Mouse (Mus musculus) limb, embryonic 13.5 days (tissue): ENCODE measurements around the gene Cdc42ep5. TPM values are rescaled to one million over a fixed set of nuclear protein-coding genes. Genes with fewer than 3 reads are reported as not detected.
A peak's percentile ranks its signal among the peaks of the same experiment; 100 is the strongest.

ENCODE experiments used
- ATAC-seq: fragments of 200-750 bp; cut with Nextera tagmentation; 2 replicates; pipeline ENCODE4 v1.8.0; 2017; ENCODE audit warnings: low read depth, moderate number of reproducible peaks, moderate TSS enrichment; ENCODE audit not compliant: low FRiP score
- H3K27ac ChIP-seq: fragments of 300-500 bp; sonication (generic); 2 replicates; pipeline ENCODE4 v1.5.1; 2015; ENCODE audit warnings: inconsistent platforms, mild to moderate bottlenecking, moderate library complexity
- H3K27me3 ChIP-seq: fragments of 300-500 bp; sonication (generic); 2 replicates; pipeline ENCODE4 v1.6.1; 2015; ENCODE audit warnings: mild to moderate bottlenecking, inconsistent platforms
- H3K36me3 ChIP-seq: fragments of 300-500 bp; sonication (generic); 2 replicates; pipeline ENCODE4 v1.6.1; 2015; ENCODE audit warnings: inconsistent platforms, mild to moderate bottlenecking, moderate library complexity
- H3K4me1 ChIP-seq: fragments of 300-500 bp; sonication (generic); 2 replicates; pipeline ENCODE4 v1.6.1; 2015; ENCODE audit warnings: inconsistent platforms
- H3K4me2 ChIP-seq: fragments of 300-500 bp; sonication (generic); replicated peaks from 2 replicates; pipeline ENCODE4 v1.6.1; 2015; ENCODE audit warnings: inconsistent platforms, mild to moderate bottlenecking, moderate library complexity
- H3K4me3 ChIP-seq: fragments of 300-500 bp; sonication (generic); 2 replicates; pipeline ENCODE4 v1.5.1; 2015; ENCODE audit warnings: moderate library complexity, mild to moderate bottlenecking, inconsistent platforms
- H3K9ac ChIP-seq: fragments of 300-500 bp; sonication (generic); 2 replicates; pipeline ENCODE4 v1.6.1; 2015; ENCODE audit warnings: mild to moderate bottlenecking, inconsistent platforms
- H3K9me3 ChIP-seq: fragments of 300-500 bp; sonication (generic); 2 replicates; pipeline ENCODE4 v1.6.1; 2016; ENCODE audit warnings: inconsistent platforms
- WGBS: fragments of 180-500 bp; shearing (Covaris S2); methylation state at CpG from one replicate; pipeline ENCODE4 v1.1.7; 2015; 5-methylcytosine and 5-hydroxymethylcytosine counted together
- polyA plus RNA-seq: library from polyadenylated mRNA; unstranded; fragments of >200 nt; fragmentation: Nextera tagmentation; extraction: Ambion mirVana; gene quantifications from 2 replicates; pipeline ENCODE4 v1.2.1, GENCODE M21; 2015

Cdc42ep5 gene
- polyA plus RNA-seq, 1 experiment from 2014 or later, result 74.3 TPM

GRCm38 (mm10) chr7:4151241-4151640, 13.4 kb downstream of the Cdc42ep5 start:
- H3K4me1 ChIP-seq, result peaks cover 29% of the 10 kb centered on the region
- peaks cover 37% of the 10 kb centered on the region for H3K36me3 ChIP-seq
- no peaks in the 10 kb centered on the region for H3K9me3 ChIP-seq
- H3K4me3 ChIP-seq, result no peak overlapping the region
- peak overlapping the region; percentile 88 for H3K4me2 ChIP-seq
- H3K27ac ChIP-seq, result no peak overlapping the region
- ATAC-seq, result no peak
- WGBS, result 20% methylated on average over 22 of the region's 22 CpGs
- H3K27me3 ChIP-seq, result peaks cover 22% of the 10 kb centered on the region
- no peak overlapping the region for H3K9ac ChIP-seq

- peak overlapping the region; percentile 88 for H3K4me2 ChIP-seq
- peaks cover 22% of the 10 kb centered on the region for H3K27me3 ChIP-seq
- ATAC-seq, result no peak
- H3K36me3 ChIP-seq, result peaks cover 39% of the 10 kb centered on the region
- peak overlapping the region; percentile 70 for H3K4me3 ChIP-seq
- peaks cover 29% of the 10 kb centered on the region for H3K4me1 ChIP-seq
- 12% methylated on average over 14 of the region's 14 CpGs for WGBS
- no peak overlapping the region for H3K9ac ChIP-seq
- no peak overlapping the region for H3K27ac ChIP-seq
- H3K9me3 ChIP-seq, result no peaks in the 10 kb centered on the region
Measured at GRCm38 (mm10) chr7:4150811-4151221, 13.8 kb downstream of the Cdc42ep5 start.

GRCm38 (mm10) chr7:4150059-4150541, 14.6 kb downstream of the Cdc42ep5 start, which contains the start of gene Leng9:
TSS of gene Leng9 (minus strand) at chr7:4150374.
- no peaks in the 10 kb centered on the region for H3K9me3 ChIP-seq
- peak within 1 kb of the TSS; percentile 70 for H3K4me3 ChIP-seq
- H3K27ac ChIP-seq, result peak within 1 kb of the TSS; percentile 89
- peak; percentile 18; the same call in 1 of the 2 replicates for ATAC-seq
- H3K4me2 ChIP-seq, result peak within 1 kb of the TSS; percentile 88
- H3K4me1 ChIP-seq, result peaks cover 29% of the 10 kb centered on the region
- H3K9ac ChIP-seq, result peak within 1 kb of the TSS; percentile 85
- whole genome bisulfite sequencing, result 1% methylated on average over 14 of the region's 14 CpGs
- H3K36me3 ChIP-seq, result peaks cover 44% of the 10 kb centered on the region
- peaks cover 22% of the 10 kb centered on the region for H3K27me3 ChIP-seq

GRCm38 (mm10) chr7:4149209-4150054, 15.2 kb downstream of the Cdc42ep5 start:
- peaks cover 22% of the 10 kb centered on the region for H3K27me3 ChIP-seq
- peak overlapping the region; percentile 89 for H3K27ac ChIP-seq
- H3K9me3 ChIP-seq, result no peaks in the 10 kb centered on the region
- H3K4me3 ChIP-seq, result peak overlapping the region; percentile 70
- under 1% methylated on average over 63 of the region's 64 CpGs for WGBS
- H3K36me3 ChIP-seq, result peaks cover 51% of the 10 kb centered on the region
- H3K4me2 ChIP-seq, result peak overlapping the region; percentile 88
- peak; percentile 66 for ATAC-seq
- peaks cover 29% of the 10 kb centered on the region for H3K4me1 ChIP-seq
- peak overlapping the region; percentile 85 for H3K9ac ChIP-seq

- H3K36me3 ChIP-seq, result peaks cover 60% of the 10 kb centered on the region
- no peak for ATAC-seq
- 27% methylated on average over 18 of the region's 18 CpGs for WGBS
Measured at GRCm38 (mm10) chr7:4148341-4149208, 16.1 kb downstream of the Cdc42ep5 start.

GRCm38 (mm10) chr7:4147836-4148235, 16.8 kb downstream of the Cdc42ep5 start:
- Histone ChIP-seq H3K9ac (no peak overlapping the region), H3K27me3 (peaks cover 22% of the 10 kb centered on the region), H3K4me3 (peak overlapping the region; percentile 70; the same call in 1 of the 2 replicates), H3K36me3 (peaks cover 67% of the 10 kb centered on the region), H3K4me2 (no peak overlapping the region), H3K9me3 (no peaks in the 10 kb centered on the region), H3K4me1 (peaks cover 29% of the 10 kb centered on the region), H3K27ac (peak overlapping the region; percentile 89; the same call in 1 of the 2 replicates)
- 85% methylated on average over 4 of the region's 4 CpGs for WGBS
- no peak for ATAC-seq

More at GRCm38 (mm10) chr7:4148341-4149208, 16.1 kb downstream of the Cdc42ep5 start:
- Histone ChIP-seq H3K9ac (peak overlapping the region; percentile 85), H3K4me3 (peak overlapping the region; percentile 70), H3K4me1 (peaks cover 29% of the 10 kb centered on the region), H3K27me3 (peaks cover 22% of the 10 kb centered on the region), H3K9me3 (no peaks in the 10 kb centered on the region), H3K4me2 (peak overlapping the region; percentile 88), H3K27ac (peak overlapping the region; percentile 89)

GRCm38 (mm10) chr7:4147371-4147770, 17.3 kb downstream of the Cdc42ep5 start:
- Histone ChIP-seq H3K36me3 (peaks cover 72% of the 10 kb centered on the region), H3K4me1 (peaks cover 29% of the 10 kb centered on the region), H3K9me3 (no peaks in the 10 kb centered on the region), H3K4me2 (no peak overlapping the region), H3K4me3 (no peak overlapping the region), H3K9ac (no peak overlapping the region), H3K27me3 (peaks cover 19% of the 10 kb centered on the region), H3K27ac (no peak overlapping the region)
- 94% methylated on average over 20 of the region's 20 CpGs for WGBS
- no peak for ATAC-seq

- Histone ChIP-seq H3K9ac (no peak overlapping the region), H3K27ac (no peak overlapping the region), H3K4me1 (peaks cover 29% of the 10 kb centered on the region), H3K4me2 (no peak overlapping the region), H3K4me3 (no peak overlapping the region), H3K9me3 (no peaks in the 10 kb centered on the region), H3K27me3 (peaks cover 11% of the 10 kb centered on the region), H3K36me3 (peaks cover 78% of the 10 kb centered on the region)
- ATAC-seq, result no peak
- 91% methylated on average over 23 of the region's 23 CpGs for WGBS
Measured at GRCm38 (mm10) chr7:4146241-4147180, 18.1 kb downstream of the Cdc42ep5 start.

- H3K9ac ChIP-seq, result no peak overlapping the region
- peaks cover 22% of the 10 kb centered on the region for H3K4me1 ChIP-seq
- peaks cover 3% of the 10 kb centered on the region for H3K27me3 ChIP-seq
- H3K27ac ChIP-seq, result no peak overlapping the region
- no peak overlapping the region for H3K4me3 ChIP-seq
- no peak for ATAC-seq
- WGBS, result 71% methylated on average over 6 of the region's 6 CpGs
- H3K9me3 ChIP-seq, result no peaks in the 10 kb centered on the region
- peaks cover 78% of the 10 kb centered on the region for H3K36me3 ChIP-seq
- H3K4me2 ChIP-seq, result no peak overlapping the region
Measured at GRCm38 (mm10) chr7:4145552-4146190, 19.0 kb downstream of the Cdc42ep5 start.

GRCm38 (mm10) chr7:4144766-4145551, 19.7 kb downstream of the Cdc42ep5 start:
- no peaks in the 10 kb centered on the region for H3K27me3 ChIP-seq
- H3K4me2 ChIP-seq, result no peak overlapping the region
- no peak for ATAC-seq
- H3K9me3 ChIP-seq, result no peaks in the 10 kb centered on the region
- H3K4me3 ChIP-seq, result no peak overlapping the region
- peaks cover 85% of the 10 kb centered on the region for H3K36me3 ChIP-seq
- no peak overlapping the region for H3K27ac ChIP-seq
- WGBS, result 94% methylated on average over 20 of the region's 20 CpGs
- H3K4me1 ChIP-seq, result peaks cover 15% of the 10 kb centered on the region
- no peak overlapping the region for H3K9ac ChIP-seq
